9 mouse cellular contexts compared by ENCODE assay signal in genomic region chr1:190995548-190995947, GRCm38 (mm10). TPM values are rescaled to one million over a fixed set of nuclear protein-coding genes. Genes with fewer than 3 reads are reported as not detected.
DNase-seq lines count a peak whose midpoint lies in the region; ATAC-seq lines count a peak whose summit lies in the region.
"Had no signal": no experiment of that assay in that cellular context is flagged by ENCODE, and none has a peak within 500 bp of the region (broad histone marks: within the 10 kb centered on the region; RNA-seq: fewer than 3 reads in every experiment).

No protein-coding gene starts in this region.

- no peak overlapping the region for H3K4me3 ChIP-seq in hindbrain, embryonic 15.5 days
- H3K4me3 ChIP-seq in hindbrain, embryonic 11.5 days (ENCODE audit: low read depth, low read length): no peak overlapping the region
- H3K4me3 ChIP-seq in liver, embryonic 12.5 days: no peak overlapping the region
- H3K4me3 ChIP-seq: layer of hippocampus, adult 2 months had no signal

- H3K27ac ChIP-seq in hindbrain, embryonic 15.5 days (replicated peaks): no peak overlapping the region
- H3K27ac ChIP-seq in hindbrain, embryonic 11.5 days (ENCODE audit: low read depth, low read length): no peak overlapping the region
- H3K27ac ChIP-seq in liver, embryonic 12.5 days: no peak overlapping the region
- H3K27ac ChIP-seq: layer of hippocampus, adult 2 months had no signal

- DNase-seq in hindbrain, embryonic 11.5 days (ENCODE audit: low spot score): no peak
- peak; percentile 83 for DNase-seq in adrenal gland, postnatal 10 days
- DNase-seq in heart, adult 8-10 months (ENCODE audit: low spot score): peak; percentile 46
- peak; percentile 91 for DNase-seq in kidney, postnatal 14 days
- DNase-seq in right cerebral cortex, postnatal 10 days (ENCODE audit: low spot score in 2 of 2): peak; percentile 72 to 77
- no peak for DNase-seq in B cell, adult 2 months

- H3K4me2 ChIP-seq in hindbrain, embryonic 15.5 days: no peak overlapping the region
- no peak overlapping the region for H3K4me2 ChIP-seq in hindbrain, embryonic 11.5 days (replicated peaks; ENCODE audit: low read depth, low read length)
- H3K4me2 ChIP-seq in liver, embryonic 12.5 days: no peak overlapping the region

- ATAC-seq in hindbrain, embryonic 15.5 days (ENCODE audit: low FRiP score, low read depth): 0 out of 2 replicates have a peak, but pooled peaks have one; percentile 42
- ATAC-seq in hindbrain, embryonic 11.5 days (ENCODE audit: low FRiP score): no peak
- no peak for ATAC-seq in liver, embryonic 12.5 days

- WGBS in hindbrain, embryonic 15.5 days: 35% methylated on average over 7 of the region's 7 CpGs
- 69% methylated on average over 7 of the region's 7 CpGs for WGBS in hindbrain, embryonic 11.5 days
- 74% methylated on average over 7 of the region's 7 CpGs for WGBS in liver, embryonic 12.5 days (ENCODE audit: insufficient replicate concordance)

- H3K4me1 ChIP-seq in hindbrain, embryonic 15.5 days (replicated peaks): peaks cover 6% of the 10 kb centered on the region; the same call in 1 of the 2 replicates
- no peaks in the 10 kb centered on the region for H3K4me1 ChIP-seq in hindbrain, embryonic 11.5 days (replicated peaks; ENCODE audit: control insufficient read depth, insufficient read depth, low read length)
- H3K4me1 ChIP-seq in liver, embryonic 12.5 days: no peaks in the 10 kb centered on the region

- H3K27me3 ChIP-seq in hindbrain, embryonic 15.5 days: no peaks in the 10 kb centered on the region
- no peaks in the 10 kb centered on the region for H3K27me3 ChIP-seq in hindbrain, embryonic 11.5 days (ENCODE audit: control insufficient read depth, insufficient read depth, low read length)
- H3K27me3 ChIP-seq in liver, embryonic 12.5 days (replicated peaks): peaks cover 21% of the 10 kb centered on the region; the same call in 1 of the 2 replicates

- H3K9me3 ChIP-seq in hindbrain, embryonic 15.5 days: no peaks in the 10 kb centered on the region
- H3K9me3 ChIP-seq in hindbrain, embryonic 11.5 days (ENCODE audit: control insufficient read depth, low read length): 0 out of 2 replicates have a peak, but pooled peaks cover 5% of the 10 kb centered on the region
- peaks cover 3% of the 10 kb centered on the region; the same call in 1 of the 2 replicates for H3K9me3 ChIP-seq in liver, embryonic 12.5 days (replicated peaks)

- H3K36me3 ChIP-seq in hindbrain, embryonic 15.5 days: 0 out of 2 replicates have a peak, but pooled peaks cover 5% of the 10 kb centered on the region
- no peaks in the 10 kb centered on the region for H3K36me3 ChIP-seq in hindbrain, embryonic 11.5 days (ENCODE audit: control insufficient read depth, insufficient read depth, low read length)
- H3K36me3 ChIP-seq in liver, embryonic 12.5 days: no peaks in the 10 kb centered on the region

- no peak overlapping the region for H3K9ac ChIP-seq in hindbrain, embryonic 15.5 days
- no peak overlapping the region for H3K9ac ChIP-seq in hindbrain, embryonic 11.5 days (ENCODE audit: low read depth, low read length)
- no peak overlapping the region for H3K9ac ChIP-seq in liver, embryonic 12.5 days

RNA-seq across cellular contexts. Expression of gene Vash2, which starts 16.5 kb away (rescaled TPM):
- polyA plus RNA-seq in hindbrain, embryonic 15.5 days (2015; fragmentation: Nextera tagmentation; extraction: Ambion mirVana): 77.3 and 83.6 TPM in 2 replicates
- 61.0 and 69.7 TPM in 2 replicates for polyA plus RNA-seq in hindbrain, embryonic 11.5 days (2014; fragmentation: Nextera tagmentation; extraction: Ambion mirVana)
- 1 to 10 TPM; 1.3 to 3.1 TPM for total RNA-seq in adrenal gland, postnatal 10 days (2021)
- total RNA-seq in heart, adult 8-10 months (2022): 1 to 10 TPM in 1 of 4 experiments, under 1 TPM in 3; 0.08 to 1.0 (median 0.27) TPM
- polyA plus RNA-seq in liver, embryonic 12.5 days (2016; fragmentation: Nextera tagmentation; extraction: Ambion mirVana): 3.9 and 4.0 TPM in 2 replicates

RNA-seq across cellular contexts. Expression of gene Flvcr1, which starts 30.4 kb away (rescaled TPM):
- 9.9 and 10.2 TPM in 2 replicates for polyA plus RNA-seq in hindbrain, embryonic 15.5 days (2015; fragmentation: Nextera tagmentation; extraction: Ambion mirVana)
- polyA plus RNA-seq in hindbrain, embryonic 11.5 days (2014; fragmentation: Nextera tagmentation; extraction: Ambion mirVana): 9.5 and 9.6 TPM in 2 replicates
- 10 to 100 TPM; 18.1 to 24.0 TPM for total RNA-seq in adrenal gland, postnatal 10 days (2021)
- 1 to 10 TPM; 3.5 to 6.5 (median 4.0) TPM for total RNA-seq in heart, adult 8-10 months (2022)
- polyA plus RNA-seq in liver, embryonic 12.5 days (2016; fragmentation: Nextera tagmentation; extraction: Ambion mirVana): 7.5 and 7.6 TPM in 2 replicates

RNA-seq across cellular contexts. Expression of gene Spata45, which starts 40.9 kb away (rescaled TPM):
- not detected in 2 replicates for polyA plus RNA-seq in hindbrain, embryonic 15.5 days (2015; fragmentation: Nextera tagmentation; extraction: Ambion mirVana)
- polyA plus RNA-seq in hindbrain, embryonic 11.5 days (2014; fragmentation: Nextera tagmentation; extraction: Ambion mirVana): not detected in 2 replicates
- not detected for total RNA-seq in adrenal gland, postnatal 10 days (2021)
- total RNA-seq in heart, adult 8-10 months (2022): not detected
- not detected in 2 replicates for polyA plus RNA-seq in liver, embryonic 12.5 days (2016; fragmentation: Nextera tagmentation; extraction: Ambion mirVana)
- total RNA-seq: layer of hippocampus, adult 2 months had no signal

Comparison
In these comparisons a context has a peak if more than half of its experiments do, and no peak if none do; other contexts are left out.
1. DNase-seq: peak in adrenal gland, postnatal 10 days (single experiment), heart, adult 8-10 months (single experiment), kidney, postnatal 14 days (single experiment) and right cerebral cortex, postnatal 10 days (2 of 2); none in hindbrain, embryonic 11.5 days (single experiment) and B cell, adult 2 months (0 of 2).
2. RNA of gene Vash2, which starts 16.5 kb away (polyA plus RNA-seq): 77.3 to 83.6 TPM in hindbrain, embryonic 15.5 days and 61.0 to 69.7 TPM in hindbrain, embryonic 11.5 days; 3.9 to 4.0 TPM in liver, embryonic 12.5 days; every median in the first group is over 10 times any median in the second.